Mouse (Mus musculus) limb, embryonic 10.5 days (tissue): ENCODE measurements around the gene Hpgds. TPM values are rescaled to one million over a fixed set of nuclear protein-coding genes. Genes with fewer than 3 reads are reported as not detected.

Experiments used
- DNase-seq: peaks from one replicate; pipeline ENCODE4 v3.0.0-alpha.2; 2017; ENCODE audit warnings: low spot score
- H3K27ac ChIP-seq: fragments of 300-500 bp; sonication (generic); 2 replicates; pipeline ENCODE4 v1.5.1; 2016; ENCODE audit warnings: mild to moderate bottlenecking
- H3K27me3 ChIP-seq: fragments of 300-500 bp; sonication (generic); 2 replicates; pipeline ENCODE4 v1.6.1; 2016; ENCODE audit warnings: low read depth, mild to moderate bottlenecking; ENCODE audit not compliant: poor library complexity, severe bottlenecking
- H3K36me3 ChIP-seq: fragments of 300-500 bp; sonication (generic); 2 replicates; pipeline ENCODE4 v1.6.1; 2016; ENCODE audit warnings: mild to moderate bottlenecking, moderate library complexity
- H3K4me1 ChIP-seq: fragments of 300-500 bp; sonication (generic); 2 replicates; pipeline ENCODE4 v1.6.1; 2016
- H3K4me3 ChIP-seq: fragments of 300-500 bp; sonication (generic); 2 replicates; pipeline ENCODE4 v1.5.1; 2016; ENCODE audit warnings: mild to moderate bottlenecking, moderate library complexity
- H3K9me3 ChIP-seq: fragments of 300-500 bp; sonication (generic); replicated peaks from 2 replicates; pipeline ENCODE4 v1.6.1; 2016; ENCODE audit warnings: mild to moderate bottlenecking
- WGBS: fragments of 180-500 bp; shearing (Covaris S2); methylation state at CpG from one replicate; pipeline ENCODE4 v1.1.7; 2016; 5-methylcytosine and 5-hydroxymethylcytosine counted together
- polyA plus RNA-seq: library from polyadenylated mRNA; unstranded; fragments of >200 nt; fragmentation: Nextera tagmentation; extraction: Ambion mirVana; gene quantifications from 2 replicates; pipeline ENCODE4 v1.2.1, GENCODE M21; 2016

Hpgds gene
- polyA plus RNA-seq, 1 experiment from 2014 or later = 2.2 TPM

GRCm38 (mm10) chr6:65132376-65132775 lies 12.3 kb downstream of the Hpgds start:
- DNase-seq = no peak
- no peaks in the 10 kb centered on the region for H3K36me3 ChIP-seq
- no peaks in the 10 kb centered on the region for H3K9me3 ChIP-seq
- H3K4me1 ChIP-seq = no peaks in the 10 kb centered on the region
- no peak overlapping the region for H3K4me3 ChIP-seq
- WGBS = 73% methylated on average over 6 of the region's 6 CpGs
- no peak overlapping the region for H3K27ac ChIP-seq
- H3K27me3 ChIP-seq = no peaks in the 10 kb centered on the region

GRCm38 (mm10) chr6:65126074-65126726 lies 18.5 kb downstream of the Hpgds start:
- Histone ChIP-seq H3K27ac (no peak overlapping the region), H3K36me3 (no peaks in the 10 kb centered on the region), H3K4me1 (no peaks in the 10 kb centered on the region), H3K4me3 (no peak overlapping the region), H3K27me3 (no peaks in the 10 kb centered on the region), H3K9me3 (no peaks in the 10 kb centered on the region)
- WGBS = 27% methylated on average over 2 of the region's 2 CpGs
- peak; percentile 53 for DNase-seq

- H3K4me1 ChIP-seq = no peaks in the 10 kb centered on the region
- 93% methylated on average over 1 of the region's 1 CpGs for WGBS
- DNase-seq = no peak
- H3K36me3 ChIP-seq = peaks cover 62% of the 10 kb centered on the region
- H3K4me3 ChIP-seq = no peak overlapping the region
- no peaks in the 10 kb centered on the region for H3K27me3 ChIP-seq
- no peak overlapping the region for H3K27ac ChIP-seq
- H3K9me3 ChIP-seq = no peaks in the 10 kb centered on the region
Measured at GRCm38 (mm10) chr6:65117540-65117939, 27.2 kb downstream of the Hpgds start.

GRCm38 (mm10) chr6:65114902-65115301 lies 29.8 kb downstream of the Hpgds start:
- H3K4me3 ChIP-seq = no peak overlapping the region
- 95% methylated on average over 2 of the region's 2 CpGs for WGBS
- H3K4me1 ChIP-seq = no peaks in the 10 kb centered on the region
- H3K36me3 ChIP-seq = peaks cover 87% of the 10 kb centered on the region
- no peaks in the 10 kb centered on the region for H3K9me3 ChIP-seq
- DNase-seq = no peak
- no peak overlapping the region for H3K27ac ChIP-seq
- H3K27me3 ChIP-seq = no peaks in the 10 kb centered on the region

GRCm38 (mm10) chr6:65079139-65079538 lies 65.6 kb downstream of the Hpgds start:
- H3K36me3 ChIP-seq = peaks cover 86% of the 10 kb centered on the region
- H3K4me3 ChIP-seq = no peak overlapping the region
- H3K27me3 ChIP-seq = no peaks in the 10 kb centered on the region
- no peaks in the 10 kb centered on the region for H3K4me1 ChIP-seq
- WGBS = 97% methylated on average over 1 of the region's 1 CpGs
- no peak for DNase-seq
- no peaks in the 10 kb centered on the region for H3K9me3 ChIP-seq
- H3K27ac ChIP-seq = no peak overlapping the region

- no peaks in the 10 kb centered on the region for H3K4me1 ChIP-seq
- WGBS = 93% methylated on average over 2 of the region's 2 CpGs
- no peak for DNase-seq
- H3K9me3 ChIP-seq = no peaks in the 10 kb centered on the region
- no peak overlapping the region for H3K27ac ChIP-seq
- no peaks in the 10 kb centered on the region for H3K27me3 ChIP-seq
- no peak overlapping the region for H3K4me3 ChIP-seq
- peaks cover 88% of the 10 kb centered on the region for H3K36me3 ChIP-seq
Measured at GRCm38 (mm10) chr6:65075201-65075600, 69.5 kb downstream of the Hpgds start.

Other genes with a start within 250 kb of the Hpgds start
- 102 and 109 TPM in 2 replicates for gene Smarcad1, start 102.3 kb downstream of the Hpgds start, polyA plus RNA-seq
- gene C130060K24Rik, start 236.2 kb upstream of the Hpgds start, polyA plus RNA-seq = 0.20 and 0.31 TPM in 2 replicates